Comparison of ENCODE assay signal across 6 mouse cellular contexts in genomic region chr2:70958536-70958935, GRCm38 (mm10).
"Had no signal": no experiment of that assay in that cellular context is flagged by ENCODE, and none has a peak within 500 bp of the region (broad histone marks: within the 10 kb centered on the region; RNA-seq: fewer than 3 reads in every experiment).

No protein-coding gene starts in this region.

- DNase-seq: kidney, adult 2 months; kidney, postnatal 25 days; liver, embryonic 13.5 days; lung, adult 2 months; lung, postnatal 14 days; midbrain, embryonic 14.5 days had no signal
